Mouse (Mus musculus): ENCODE measurements around the gene AY358078.

AY358078 gene

DNA sequence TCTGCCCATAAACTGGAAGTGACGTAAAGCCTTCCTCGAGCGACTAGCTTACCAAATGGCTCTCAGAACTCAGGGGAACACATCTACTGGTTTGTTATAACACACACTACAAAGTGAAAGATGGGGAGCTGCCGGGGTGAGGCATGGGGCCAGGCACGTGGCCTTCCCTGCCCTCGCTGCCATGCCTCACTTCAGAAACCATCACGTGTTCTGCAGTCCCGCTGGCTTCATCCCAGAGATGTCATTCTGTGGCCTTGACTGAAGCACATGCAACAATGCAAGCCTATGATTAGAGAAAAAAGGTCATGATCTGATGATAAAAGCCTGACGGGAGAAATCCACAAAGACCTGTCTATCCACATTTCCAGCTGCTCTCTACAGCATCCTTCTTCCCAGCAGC lies 71.9 kb downstream of the AY358078 start:
- DNase-seq (ENCODE audit: extremely low spot score, low spot score) = no peak

Data from neural tube, embryonic 10.5 days (tissue).